Mouse (Mus musculus) c-Kit-negative CD71-positive TER-119-positive erythroid progenitor cells, embryonic 14.5 days (primary cell): ENCODE data around the gene Kcnc1.

Experiments used
- DNase-seq: peaks from one replicate; pipeline ENCODE4 v3.0.0-alpha.2; 2013; ENCODE audit warnings: low read depth, low spot score

Gene Kcnc1

DNA sequence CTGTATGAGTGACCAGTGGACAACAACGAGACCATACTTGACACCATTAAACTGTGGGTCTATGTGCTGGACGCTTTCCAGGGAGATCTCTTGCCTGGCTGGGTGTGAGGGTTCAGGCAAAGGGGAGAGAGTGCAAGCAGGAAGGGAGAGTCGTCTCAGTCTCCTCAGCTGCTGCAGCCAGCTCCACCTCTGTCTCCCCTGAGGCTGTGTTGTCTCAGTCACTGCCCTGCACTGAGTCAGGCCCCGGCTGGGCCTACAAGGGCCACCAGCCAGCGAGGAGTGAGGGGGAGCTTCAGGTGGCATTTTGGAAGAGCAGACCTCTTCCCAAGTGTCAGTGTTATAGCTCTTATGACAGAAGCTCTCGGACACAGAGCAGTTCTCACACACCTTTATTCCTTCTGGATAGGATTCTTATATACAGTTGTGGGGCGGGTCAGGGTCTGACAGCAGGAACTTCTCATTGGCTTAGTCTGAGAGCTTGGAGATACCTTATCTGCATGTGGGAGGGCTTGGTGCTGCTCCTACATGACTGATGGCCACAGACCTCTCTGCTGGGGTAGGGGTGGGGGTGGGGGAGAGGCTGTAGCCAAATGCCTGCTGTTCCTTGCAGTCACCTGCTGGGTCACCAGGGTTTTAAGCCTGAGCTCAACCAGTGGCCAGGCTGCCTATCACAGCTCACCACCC, 74.9 kb downstream of the Kcnc1 start:
- DNase-seq, result no peak

DNA sequence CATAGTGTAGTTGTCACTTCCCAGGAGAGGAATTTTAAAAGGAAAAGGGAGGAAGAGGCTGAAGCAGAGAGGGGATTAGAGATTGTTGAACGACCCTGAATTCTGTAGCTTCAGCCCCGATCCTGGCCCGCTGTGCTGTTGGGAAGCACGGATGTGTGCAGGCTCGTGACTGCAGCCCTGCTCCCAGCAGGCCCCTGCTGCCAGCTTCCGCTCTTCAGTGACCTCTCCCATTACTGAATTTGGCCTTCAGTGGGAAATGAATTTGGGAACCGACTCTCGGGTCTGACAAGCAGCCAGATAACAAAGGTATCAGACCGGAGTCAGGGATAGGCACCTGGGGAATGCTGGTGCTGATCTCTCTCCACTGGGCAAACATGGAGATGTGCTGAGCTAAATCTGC, 76.8 kb downstream of the Kcnc1 start:
- DNase-seq, result no peak

GRCm38 (mm10) chr7:46475464-46475863, 79.2 kb downstream of the Kcnc1 start:
- no peak for DNase-seq

- DNase-seq, result no peak
Observed at GRCm38 (mm10) chr7:46477456-46477855, 81.2 kb downstream of the Kcnc1 start.

DNA sequence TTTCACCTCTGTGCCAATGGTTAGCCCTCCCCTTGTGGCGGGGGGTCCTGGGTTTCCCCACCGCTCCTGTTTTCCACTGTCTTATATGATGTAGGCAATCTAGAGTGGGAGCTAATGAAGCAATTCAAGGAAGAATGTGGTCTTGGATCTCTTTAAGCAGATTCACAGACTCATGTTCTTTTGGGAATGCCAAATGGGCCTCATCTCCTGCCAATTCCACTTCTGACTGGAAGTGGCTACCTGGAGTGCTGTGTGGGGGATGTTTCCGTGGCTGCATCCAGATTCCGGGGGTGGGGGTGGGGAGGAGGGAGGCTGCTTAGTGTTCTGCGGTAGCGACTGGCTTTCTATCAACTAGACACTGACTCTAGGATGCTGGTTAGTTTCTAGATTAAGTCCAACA, 83.5 kb downstream of the Kcnc1 start:
- no peak for DNase-seq

DNA sequence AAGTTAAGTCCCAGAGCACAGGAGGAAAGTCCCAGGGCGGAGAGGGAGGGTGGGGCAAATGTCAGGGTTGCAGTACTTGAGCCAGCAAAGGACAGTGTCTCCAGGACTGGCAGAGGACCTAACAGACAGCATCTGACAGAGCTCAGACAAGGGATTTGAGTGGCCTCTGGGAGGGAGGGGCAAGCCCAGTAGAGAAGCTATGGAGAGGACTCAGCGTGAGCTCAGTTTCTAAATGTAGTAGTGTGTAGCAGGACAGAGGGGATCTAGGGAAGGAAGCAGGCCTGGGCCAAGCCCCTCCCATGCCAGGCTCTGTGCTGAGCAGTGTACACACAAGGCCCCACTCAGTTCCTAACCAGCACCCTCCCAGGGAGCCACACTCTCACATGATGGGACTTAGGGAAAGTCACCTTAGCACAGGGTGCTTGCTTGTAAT, 85.8 kb downstream of the Kcnc1 start:
- DNase-seq, result no peak

DNA sequence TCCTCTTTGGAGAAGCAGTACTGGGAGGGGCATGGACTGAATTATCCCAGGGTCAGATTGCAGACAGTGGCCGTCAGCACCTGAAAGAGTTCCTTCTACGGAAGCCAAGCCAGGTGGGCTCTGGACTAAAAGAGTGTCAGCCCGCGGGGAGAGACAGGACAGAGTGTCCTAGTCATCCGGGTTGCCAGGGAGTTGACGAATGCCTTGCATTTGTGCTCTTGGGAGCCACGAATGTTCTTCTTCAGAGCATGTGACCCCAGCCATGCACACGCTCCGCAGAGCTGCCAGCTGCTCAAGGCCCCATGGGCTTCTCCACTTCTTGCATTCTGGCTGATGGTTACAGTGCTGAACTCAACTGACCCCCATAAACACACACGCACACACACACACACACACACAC, 86.8 kb downstream of the Kcnc1 start:
- no peak for DNase-seq

GRCm38 (mm10) chr7:46484223-46484622, 87.9 kb downstream of the Kcnc1 start:
- no peak for DNase-seq

DNA sequence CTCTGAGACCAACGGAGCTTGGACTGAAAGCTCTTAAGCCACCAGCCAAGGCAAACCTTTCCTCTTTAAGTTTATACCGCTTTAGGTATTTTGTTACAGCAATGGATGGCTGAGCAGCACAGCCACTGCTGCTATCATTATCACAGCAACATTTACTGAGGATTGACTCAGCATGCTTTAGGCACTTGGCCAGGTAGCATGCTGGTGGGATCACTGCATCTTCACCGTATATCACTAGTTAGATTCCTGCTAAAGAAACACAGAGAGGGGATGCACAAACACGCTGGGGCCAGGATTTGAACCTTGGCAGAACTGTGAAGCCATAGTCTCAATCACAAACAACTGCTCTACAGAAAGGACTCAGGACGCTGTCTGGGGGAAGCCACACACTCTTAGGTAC, 90.5 kb downstream of the Kcnc1 start:
- DNase-seq, result no peak

DNA sequence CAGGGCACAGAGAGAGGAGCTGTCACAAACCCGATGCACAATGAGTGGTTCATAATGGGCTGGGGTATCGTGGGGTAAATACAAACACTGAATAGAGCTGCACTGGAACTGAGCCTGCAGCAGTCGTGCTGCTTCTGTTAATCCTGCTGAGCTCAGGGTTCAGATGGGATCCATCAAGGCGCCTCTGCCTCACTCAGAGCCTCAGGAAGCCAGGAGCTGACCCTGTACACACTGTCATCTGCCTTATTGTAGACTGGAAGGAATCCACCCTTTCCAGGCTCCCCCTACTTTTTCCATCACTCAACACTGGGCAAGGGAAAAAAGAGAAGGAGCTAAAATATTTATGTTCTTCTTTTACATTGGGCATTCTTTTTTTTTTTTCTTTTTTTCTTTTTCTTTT, 91.1 kb downstream of the Kcnc1 start:
- DNase-seq, result no peak
